Mouse (Mus musculus): Measurements from ENCODE around the gene Tmub2. TPM values are rescaled to one million over a fixed set of nuclear protein-coding genes. Genes with fewer than 3 reads are reported as not detected.

Tmub2 gene
- polyA plus RNA-seq, 1 experiment from 2014 or later: 73.4 TPM

- no peak overlapping the region for H3K4me3 ChIP-seq
- no peak overlapping the region for H3K27ac ChIP-seq (replicated peaks)
- H3K36me3 ChIP-seq: peaks cover 63% of the 10 kb centered on the region
- no peak overlapping the region for H3K9ac ChIP-seq (replicated peaks)
- no peaks in the 10 kb centered on the region for H3K9me3 ChIP-seq
- peaks cover 31% of the 10 kb centered on the region for H3K4me1 ChIP-seq
- 86% methylated on average over 4 of the region's 4 CpGs for WGBS
- no peaks in the 10 kb centered on the region for H3K27me3 ChIP-seq
- H3K4me2 ChIP-seq (replicated peaks): no peak overlapping the region
- no peak for ATAC-seq (replicated peaks)
Measured at GRCm38 (mm10) chr11:102311966-102312365, 27.2 kb downstream of the Tmub2 start.

- Histone ChIP-seq H3K4me3 (no peak overlapping the region), H3K36me3 (peaks cover 56% of the 10 kb centered on the region), H3K27ac (replicated peaks) (no peak overlapping the region), H3K4me2 (replicated peaks) (no peak overlapping the region), H3K9me3 (no peaks in the 10 kb centered on the region), H3K9ac (replicated peaks) (no peak overlapping the region), H3K4me1 (peaks cover 31% of the 10 kb centered on the region), H3K27me3 (no peaks in the 10 kb centered on the region)
- no peak for ATAC-seq (replicated peaks)
- 83% methylated on average over 6 of the region's 6 CpGs for WGBS
Measured at GRCm38 (mm10) chr11:102312586-102312985, 27.9 kb downstream of the Tmub2 start.

- Histone ChIP-seq H3K36me3 (peaks cover 49% of the 10 kb centered on the region), H3K27ac (replicated peaks) (no peak overlapping the region), H3K9me3 (no peaks in the 10 kb centered on the region), H3K4me1 (peaks cover 25% of the 10 kb centered on the region), H3K27me3 (no peaks in the 10 kb centered on the region), H3K4me2 (replicated peaks) (no peak overlapping the region), H3K4me3 (no peak overlapping the region), H3K9ac (replicated peaks) (no peak overlapping the region)
- WGBS: 88% methylated on average over 12 of the region's 12 CpGs
- ATAC-seq (replicated peaks): no peak
Measured at GRCm38 (mm10) chr11:102314321-102314720, 29.6 kb downstream of the Tmub2 start.

GRCm38 (mm10) chr11:102315690-102316571 is 31.2 kb downstream of the Tmub2 start:
- Histone ChIP-seq H3K4me3 (peak overlapping the region; percentile 95), H3K4me1 (peaks cover 24% of the 10 kb centered on the region), H3K9me3 (no peaks in the 10 kb centered on the region), H3K27me3 (no peaks in the 10 kb centered on the region), H3K27ac (replicated peaks) (peak overlapping the region; percentile 100), H3K36me3 (peaks cover 38% of the 10 kb centered on the region), H3K9ac (replicated peaks) (peak overlapping the region; percentile 99), H3K4me2 (replicated peaks) (peak overlapping the region; percentile 88)
- 7% methylated on average over 14 of the region's 14 CpGs for WGBS
- no peak for ATAC-seq (replicated peaks)

- H3K4me1 ChIP-seq: peaks cover 27% of the 10 kb centered on the region
- peaks cover 36% of the 10 kb centered on the region for H3K36me3 ChIP-seq
- WGBS: 1% methylated on average over 64 of the region's 80 CpGs
- H3K4me3 ChIP-seq: peak overlapping the region; percentile 95
- H3K27ac ChIP-seq (replicated peaks): peak overlapping the region; percentile 100
- H3K27me3 ChIP-seq: no peaks in the 10 kb centered on the region
- H3K9me3 ChIP-seq: no peaks in the 10 kb centered on the region
- peak overlapping the region; percentile 99 for H3K9ac ChIP-seq (replicated peaks)
- peak overlapping the region; percentile 88 for H3K4me2 ChIP-seq (replicated peaks)
- peak; percentile 39 for ATAC-seq (replicated peaks)
Measured at GRCm38 (mm10) chr11:102316572-102317297, 32.0 kb downstream of the Tmub2 start.

- H3K9me3 ChIP-seq: no peaks in the 10 kb centered on the region
- no peaks in the 10 kb centered on the region for H3K27me3 ChIP-seq
- H3K4me1 ChIP-seq: peaks cover 27% of the 10 kb centered on the region
- peak overlapping the region; percentile 99 for H3K9ac ChIP-seq (replicated peaks)
- H3K4me3 ChIP-seq: peak overlapping the region; percentile 95
- peak; percentile 15 for ATAC-seq (replicated peaks)
- peaks cover 30% of the 10 kb centered on the region for H3K36me3 ChIP-seq
- WGBS: under 1% methylated on average over 85 of the region's 87 CpGs
- peak overlapping the region; percentile 100 for H3K27ac ChIP-seq (replicated peaks)
- H3K4me2 ChIP-seq (replicated peaks): peak overlapping the region; percentile 88
Measured at GRCm38 (mm10) chr11:102317298-102317900, 32.7 kb downstream of the Tmub2 start.

- ATAC-seq (replicated peaks): peak; percentile 41
- no peaks in the 10 kb centered on the region for H3K27me3 ChIP-seq
- H3K27ac ChIP-seq (replicated peaks): peak overlapping the region; percentile 100
- H3K4me3 ChIP-seq: peak overlapping the region; percentile 95
- H3K36me3 ChIP-seq: peaks cover 23% of the 10 kb centered on the region
- 0% methylated on average over 59 of the region's 77 CpGs for WGBS
- H3K9me3 ChIP-seq: no peaks in the 10 kb centered on the region
- H3K4me1 ChIP-seq: peaks cover 27% of the 10 kb centered on the region
- peak overlapping the region; percentile 88 for H3K4me2 ChIP-seq (replicated peaks)
- peak overlapping the region; percentile 99 for H3K9ac ChIP-seq (replicated peaks)
Measured at GRCm38 (mm10) chr11:102317901-102318575, 33.3 kb downstream of the Tmub2 start.

- peaks cover 27% of the 10 kb centered on the region for H3K4me1 ChIP-seq
- no peak; the same call in 1 of the 2 replicates for ATAC-seq (replicated peaks)
- no peaks in the 10 kb centered on the region for H3K9me3 ChIP-seq
- H3K9ac ChIP-seq (replicated peaks): peak overlapping the region; percentile 99
- peak overlapping the region; percentile 95 for H3K4me3 ChIP-seq
- no peaks in the 10 kb centered on the region for H3K27me3 ChIP-seq
- H3K36me3 ChIP-seq: peaks cover 16% of the 10 kb centered on the region
- H3K27ac ChIP-seq (replicated peaks): peak overlapping the region; percentile 100
- peak overlapping the region; percentile 88 for H3K4me2 ChIP-seq (replicated peaks)
- under 1% methylated on average over 73 of the region's 84 CpGs for WGBS
Measured at GRCm38 (mm10) chr11:102318576-102319409, 34.1 kb downstream of the Tmub2 start.

- peak within 1 kb of the TSS; percentile 99 for H3K9ac ChIP-seq (replicated peaks)
- ATAC-seq (replicated peaks): peak; percentile 7
- H3K36me3 ChIP-seq: peaks cover 10% of the 10 kb centered on the region
- H3K4me2 ChIP-seq (replicated peaks): peak within 1 kb of the TSS; percentile 88
- H3K27ac ChIP-seq (replicated peaks): peak within 1 kb of the TSS; percentile 100
- no peaks in the 10 kb centered on the region for H3K9me3 ChIP-seq
- 1% methylated on average over 25 of the region's 25 CpGs for WGBS
- H3K4me3 ChIP-seq: peak within 1 kb of the TSS; percentile 95
- peaks cover 27% of the 10 kb centered on the region for H3K4me1 ChIP-seq
- no peaks in the 10 kb centered on the region for H3K27me3 ChIP-seq
Measured at GRCm38 (mm10) chr11:102319410-102319792, 34.7 kb downstream of the Tmub2 start, which contains the start of gene Ubtf. TSS of gene Ubtf (minus strand) at chr11:102319742.

GRCm38 (mm10) chr11:102319941-102320685 is 35.4 kb downstream of the Tmub2 start:
- under 1% methylated on average over 38 of the region's 38 CpGs for WGBS
- H3K4me3 ChIP-seq: peak overlapping the region; percentile 95
- no peaks in the 10 kb centered on the region for H3K9me3 ChIP-seq
- H3K27ac ChIP-seq (replicated peaks): peak overlapping the region; percentile 100
- H3K4me2 ChIP-seq (replicated peaks): peak overlapping the region; percentile 88
- peak overlapping the region; percentile 99 for H3K9ac ChIP-seq (replicated peaks)
- H3K36me3 ChIP-seq: peaks cover 3% of the 10 kb centered on the region; the same call in 1 of the 2 replicates
- peak; percentile 65 for ATAC-seq (replicated peaks)
- no peaks in the 10 kb centered on the region for H3K27me3 ChIP-seq
- peaks cover 24% of the 10 kb centered on the region for H3K4me1 ChIP-seq
